Mouse (Mus musculus) stomach, embryonic 15.5 days (tissue): ENCODE data around the gene Alg11. TPM values are rescaled to one million over a fixed set of nuclear protein-coding genes. Genes with fewer than 3 reads are reported as not detected.

Experiments
- ATAC-seq: fragments of 200-750 bp; cut with Nextera tagmentation; 2 replicates; pipeline ENCODE4 v1.8.0; 2017; ENCODE audit warnings: low read depth, moderate number of reproducible peaks, moderate TSS enrichment; ENCODE audit not compliant: insufficient read depth, low FRiP score
- H3K27ac ChIP-seq: fragments of 300-500 bp; sonication (generic); 2 replicates; pipeline ENCODE4 v1.5.1; 2015; ENCODE audit warnings: mild to moderate bottlenecking, inconsistent platforms
- H3K27me3 ChIP-seq: fragments of 300-500 bp; sonication (generic); replicated peaks from 2 replicates; pipeline ENCODE4 v1.6.1; 2015; ENCODE audit warnings: inconsistent platforms
- H3K36me3 ChIP-seq: fragments of 300-500 bp; sonication (generic); 2 replicates; pipeline ENCODE4 v1.6.1; 2015; ENCODE audit warnings: inconsistent platforms
- H3K4me1 ChIP-seq: fragments of 300-500 bp; sonication (generic); 2 replicates; pipeline ENCODE4 v1.6.1; 2015; ENCODE audit warnings: inconsistent platforms
- H3K4me2 ChIP-seq: fragments of 300-500 bp; sonication (generic); 2 replicates; pipeline ENCODE4 v1.6.1; 2015; ENCODE audit warnings: mild to moderate bottlenecking, inconsistent platforms
- H3K4me3 ChIP-seq: fragments of 300-500 bp; sonication (generic); replicated peaks from 2 replicates; pipeline ENCODE4 v1.5.1; 2015; ENCODE audit warnings: inconsistent platforms
- H3K9ac ChIP-seq: fragments of 300-500 bp; sonication (generic); 2 replicates; pipeline ENCODE4 v1.6.1; 2015; ENCODE audit warnings: inconsistent platforms
- H3K9me3 ChIP-seq: fragments of 300-500 bp; sonication (generic); 2 replicates; pipeline ENCODE4 v1.6.1; 2016; ENCODE audit warnings: inconsistent platforms
- WGBS: fragments of 180-500 bp; shearing (Covaris S2); methylation state at CpG from one replicate; pipeline ENCODE4 v1.1.7; 2015; 5-methylcytosine and 5-hydroxymethylcytosine counted together
- polyA plus RNA-seq: library from polyadenylated mRNA; unstranded; fragments of >200 nt; fragmentation: Nextera tagmentation; extraction: Ambion mirVana; gene quantifications from 2 replicates; pipeline ENCODE4 v1.2.1, GENCODE M21; 2015

Alg11 gene
- polyA plus RNA-seq, 1 experiment from 2014 or later = 31.0 TPM

GRCm38 (mm10) chr8:22089226-22089625 is 28.7 kb downstream of the Alg11 start:
- Histone ChIP-seq H3K4me3 (no peak overlapping the region), H3K9ac (no peak overlapping the region), H3K27me3 (no peaks in the 10 kb centered on the region), H3K9me3 (no peaks in the 10 kb centered on the region), H3K4me2 (no peak overlapping the region), H3K27ac (no peak overlapping the region), H3K4me1 (no peaks in the 10 kb centered on the region), H3K36me3 (no peaks in the 10 kb centered on the region)
- WGBS = 91% methylated on average over 4 of the region's 4 CpGs
- ATAC-seq = no peak

DNA sequence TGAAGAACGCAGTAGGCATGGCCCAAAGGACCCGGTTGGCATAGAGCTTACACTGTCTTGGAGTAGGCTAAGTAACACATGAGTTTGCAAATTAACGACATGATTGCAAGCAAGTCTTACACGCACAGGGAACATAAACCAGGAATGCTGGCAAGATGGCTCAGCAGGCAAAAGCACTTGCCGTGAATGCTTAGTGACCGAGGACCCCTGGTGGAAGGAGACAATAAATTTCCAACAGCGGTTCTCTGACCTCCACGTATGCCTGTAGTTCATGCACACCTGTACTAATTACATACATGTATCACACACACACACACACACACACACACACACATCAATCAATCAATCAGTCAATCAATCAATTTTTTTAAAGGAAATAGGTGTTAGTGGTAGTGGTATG is 31.0 kb downstream of the Alg11 start:
- H3K27me3 ChIP-seq = no peaks in the 10 kb centered on the region
- no peak overlapping the region for H3K27ac ChIP-seq
- H3K9ac ChIP-seq = no peak overlapping the region
- ATAC-seq = no peak
- H3K4me3 ChIP-seq = no peak overlapping the region
- H3K4me1 ChIP-seq = no peaks in the 10 kb centered on the region
- no peaks in the 10 kb centered on the region for H3K36me3 ChIP-seq
- H3K9me3 ChIP-seq = no peaks in the 10 kb centered on the region
- 37% methylated on average over 8 of the region's 8 CpGs for WGBS
- no peak overlapping the region for H3K4me2 ChIP-seq

DNA sequence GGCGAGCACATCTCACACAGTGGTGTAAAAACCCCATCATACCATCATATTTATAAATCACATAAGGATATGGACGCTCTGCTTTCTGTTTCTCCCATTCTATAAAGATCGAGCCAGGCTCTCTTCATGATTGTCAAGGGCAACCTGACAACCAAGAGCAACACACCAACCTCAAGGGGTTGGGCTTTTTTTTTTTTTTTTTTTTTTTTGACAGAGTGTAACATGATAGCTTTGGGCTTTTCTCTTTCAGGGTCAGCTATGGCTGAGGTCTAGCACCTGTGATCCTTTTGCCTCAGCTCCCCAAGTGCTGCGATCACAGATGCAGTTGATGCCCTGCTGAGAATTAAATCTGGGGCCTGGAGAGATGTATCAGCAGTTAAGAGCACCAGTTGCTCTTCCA is 46.5 kb downstream of the Alg11 start:
- H3K4me3 ChIP-seq = no peak overlapping the region
- H3K27ac ChIP-seq = no peak overlapping the region
- no peaks in the 10 kb centered on the region for H3K4me1 ChIP-seq
- no peak overlapping the region for H3K4me2 ChIP-seq
- H3K36me3 ChIP-seq = no peaks in the 10 kb centered on the region
- H3K9ac ChIP-seq = no peak overlapping the region
- no peak for ATAC-seq
- no peaks in the 10 kb centered on the region for H3K9me3 ChIP-seq
- H3K27me3 ChIP-seq = no peaks in the 10 kb centered on the region
- 76% methylated on average over 4 of the region's 4 CpGs for WGBS

Other genes starting within 250 kb of the Alg11 start
- gene Defb50, start 237.2 kb upstream of the Alg11 start, polyA plus RNA-seq = not detected in 2 replicates
- not detected in 2 replicates for gene Defb2, start 220.8 kb upstream of the Alg11 start, polyA plus RNA-seq
- not detected in 2 replicates for gene Defb10, start 201.8 kb upstream of the Alg11 start, polyA plus RNA-seq
- not detected in 2 replicates for gene Defb9, start 175.3 kb upstream of the Alg11 start, polyA plus RNA-seq
- gene Defb11, start 154.3 kb upstream of the Alg11 start, polyA plus RNA-seq = not detected in 2 replicates
- gene Defb15, start 128.0 kb upstream of the Alg11 start, polyA plus RNA-seq = not detected in 2 replicates
- gene Defb35, start 122.4 kb upstream of the Alg11 start, polyA plus RNA-seq = not detected in 2 replicates
- not detected in 2 replicates for gene Defb13, start 114.0 kb upstream of the Alg11 start, polyA plus RNA-seq
- not detected in 2 replicates for gene Fam90a1a, start 102.0 kb upstream of the Alg11 start, polyA plus RNA-seq
- gene Ccdc70, start 90.9 kb upstream of the Alg11 start, polyA plus RNA-seq = not detected in 2 replicates
- gene Atp7b, start 416 bp upstream of the Alg11 start, polyA plus RNA-seq = 8.4 and 9.5 TPM in 2 replicates
- gene Nek5, start 64.3 kb downstream of the Alg11 start, polyA plus RNA-seq = 0.27 and 0.39 TPM in 2 replicates
- gene Nek3, start 105.7 kb downstream of the Alg11 start, polyA plus RNA-seq = 4.7 and 5.5 TPM in 2 replicates
- gene Ckap2, start 125.1 kb downstream of the Alg11 start, polyA plus RNA-seq = 42.1 and 50.1 TPM in 2 replicates
- gene Vps36, start 132.1 kb downstream of the Alg11 start, polyA plus RNA-seq = 41.9 and 44.0 TPM in 2 replicates
- gene Thsd1, start 166.6 kb downstream of the Alg11 start, polyA plus RNA-seq = 9.5 and 10.4 TPM in 2 replicates
- not detected in 2 replicates for gene Tpte, start 222.7 kb downstream of the Alg11 start, polyA plus RNA-seq